Mouse (Mus musculus): Measurements from ENCODE around the gene Sass6.

- TF ChIP-seq POLR2A (IDR thresholded peaks at IDR 0.05; ENCODE audit: low read depth, low read length) (no peak), CTCF (IDR thresholded peaks at IDR 0.05; ENCODE audit: extremely low read depth, insufficient read depth, insufficient read length, insufficient replicate concordance) (no peak)
Observed at GRCm38 (mm10) chr3:116635799-116636198, 41.0 kb downstream of the Sass6 start.

All from spleen, adult 2 months (tissue).